Mouse (Mus musculus) bone marrow macrophage, adult 2 months (primary cell): Measurements from ENCODE around the gene P2rx5. TPM values are rescaled to one million over a fixed set of nuclear protein-coding genes. Genes with fewer than 3 reads are reported as not detected.

Source experiments
- H3K27ac ChIP-seq: 2 replicates; pipeline ENCODE4 v1.5.1; 2012; ENCODE audit warnings: low read depth, low read length; ENCODE audit not compliant: insufficient read depth
- H3K4me1 ChIP-seq: 2 replicates; pipeline ENCODE4 v1.6.1; 2012; ENCODE audit warnings: low read length; ENCODE audit not compliant: control insufficient read depth, insufficient read depth
- H3K4me3 ChIP-seq: 2 replicates; pipeline ENCODE4 v1.5.1; 2012; ENCODE audit warnings: mild to moderate bottlenecking, low read length, moderate library complexity; ENCODE audit not compliant: insufficient read depth
- CTCF ChIP-seq: IDR thresholded peaks from 2 replicates; pipeline ENCODE4 v1.5.1; 2012; ENCODE audit warnings: low read depth, mild to moderate bottlenecking, low read length, moderate library complexity
- POLR2A ChIP-seq: IDR thresholded peaks from 2 replicates; pipeline ENCODE4 v1.6.1; 2012; ENCODE audit warnings: mild to moderate bottlenecking, low read depth, low read length, borderline replicate concordance
- polyA plus RNA-seq: library from polyadenylated mRNA; stranded (reverse); fragments of >200 nt; gene quantifications from 2 replicates; pipeline ENCODE4 v1.2.4, GENCODE M21; 2012; ENCODE audit not compliant: missing spikeins, insufficient read depth, insufficient read length

Gene P2rx5
- polyA plus RNA-seq, result not detected in 2 replicates

DNA sequence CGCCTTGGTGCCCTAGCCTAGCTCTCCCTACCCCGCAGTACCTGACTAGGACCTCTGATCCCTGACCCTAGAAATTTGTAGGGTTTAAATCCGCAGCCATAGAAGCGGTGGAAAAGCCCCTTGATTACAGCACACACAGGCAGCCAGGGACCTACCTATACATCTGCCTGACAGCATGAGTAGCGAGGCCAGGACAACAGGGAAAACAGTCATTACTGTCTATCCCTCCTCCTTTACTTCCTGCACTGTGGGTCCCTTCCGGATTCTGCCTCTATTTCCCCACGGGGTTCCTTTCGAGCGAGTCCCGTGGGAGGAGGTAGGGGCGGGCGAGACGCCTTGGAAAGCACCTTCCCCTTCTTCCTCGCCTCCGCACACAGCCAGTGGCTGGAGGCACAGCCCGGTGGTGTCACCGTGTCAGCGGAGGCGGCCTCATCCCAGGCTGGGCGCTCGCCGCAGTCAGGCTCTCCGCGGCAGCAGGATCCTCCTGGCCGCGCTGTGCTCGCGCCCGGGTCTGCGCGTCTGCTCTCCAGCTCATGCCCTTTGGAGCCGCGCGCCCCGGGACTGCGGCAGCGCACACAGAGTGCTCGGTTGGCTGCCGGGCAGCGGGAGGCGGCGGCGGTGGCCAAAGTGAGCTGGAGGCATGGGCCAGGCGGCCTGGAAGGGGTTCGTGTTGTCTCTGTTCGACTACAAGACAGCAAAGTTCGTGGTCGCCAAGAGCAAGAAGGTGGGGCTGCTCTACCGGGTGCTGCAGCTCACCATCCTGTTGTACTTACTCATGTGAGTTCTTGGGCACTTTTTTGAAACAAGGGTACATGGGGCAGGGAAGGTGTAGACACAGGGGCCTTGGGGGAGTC, at the start of gene P2rx5:
TSS of gene P2rx5 (plus strand) at position 465 of the 854 bp plus-strand sequence.
- TF ChIP-seq CTCF, result no peak
- no peak for TF ChIP-seq POLR2A
- no peak within 1 kb of the TSS for H3K27ac ChIP-seq

DNA sequence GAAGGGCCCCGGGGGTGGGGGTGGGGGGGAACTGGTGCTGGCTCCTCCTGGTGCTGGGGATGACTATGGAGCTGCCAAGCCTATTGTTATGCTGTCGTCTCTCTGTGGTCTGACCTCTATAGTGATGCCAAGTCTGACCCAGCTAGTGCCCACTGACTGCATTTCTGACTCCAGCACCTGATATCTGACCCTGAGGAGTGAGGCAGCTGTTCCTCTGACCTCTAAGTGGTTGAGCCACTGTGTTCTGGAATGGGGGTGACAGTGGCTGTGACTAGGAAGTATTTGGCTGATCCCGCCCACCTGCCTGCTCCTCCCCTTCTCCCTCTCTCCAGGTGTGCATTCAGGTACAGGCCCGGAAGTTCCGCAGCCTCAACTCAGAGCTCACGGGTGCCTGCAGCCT, 48.8 kb upstream of the P2rx5 start:
- no peak overlapping the region for H3K27ac ChIP-seq
- TF ChIP-seq POLR2A (no peak), CTCF (no peak)
- no peak overlapping the region for H3K4me3 ChIP-seq
- H3K4me1 ChIP-seq, result peaks cover 10% of the 10 kb centered on the region

More for the DNA sequence above, at the start of gene P2rx5:
- peaks cover 15% of the 10 kb centered on the region for H3K4me1 ChIP-seq
- peak within 1 kb of the TSS; percentile 52 for H3K4me3 ChIP-seq

DNA sequence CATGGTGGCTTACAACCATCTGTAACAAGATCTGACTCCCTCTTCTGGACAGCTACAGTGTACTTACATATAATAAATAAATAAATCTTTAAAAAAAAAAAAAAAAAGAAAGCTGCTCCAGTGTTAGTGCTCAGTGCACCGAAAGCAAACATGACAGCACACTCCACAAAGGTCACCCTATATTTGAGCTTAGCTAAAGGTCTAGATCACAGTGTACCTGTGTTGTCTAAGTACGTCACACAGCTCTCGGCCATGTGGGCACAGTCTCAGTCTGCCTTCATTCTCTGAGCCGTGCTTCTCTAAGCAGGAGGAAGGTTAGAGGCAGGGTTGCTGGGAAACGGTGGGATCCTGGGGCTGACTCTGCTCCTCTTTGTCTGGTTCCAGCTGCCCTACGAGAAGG, 33.7 kb upstream of the P2rx5 start:
- no peak overlapping the region for H3K4me3 ChIP-seq
- TF ChIP-seq POLR2A, result no peak
- no peak for TF ChIP-seq CTCF
- H3K4me1 ChIP-seq, result peaks cover 27% of the 10 kb centered on the region
- no peak overlapping the region for H3K27ac ChIP-seq

DNA sequence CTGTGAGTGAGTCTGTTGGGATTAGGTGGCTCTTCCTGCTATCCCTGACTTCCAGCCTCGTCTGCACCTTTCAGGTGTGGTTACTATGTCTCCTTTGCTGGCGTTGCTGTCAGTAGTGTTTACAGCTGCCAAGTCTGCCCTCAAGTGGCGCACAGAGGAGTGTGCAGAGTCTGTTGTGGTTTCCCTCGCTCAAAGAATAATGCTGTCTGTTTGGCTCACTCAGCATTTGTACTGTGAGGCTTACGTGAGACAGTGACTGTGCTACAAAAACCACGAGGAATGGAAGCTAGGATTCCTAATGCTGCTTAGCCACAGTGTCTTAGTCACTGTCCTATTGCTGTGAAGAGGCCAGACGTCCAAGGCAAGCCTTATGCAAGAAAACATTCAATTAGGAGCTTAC, 29.2 kb upstream of the P2rx5 start:
- Histone ChIP-seq H3K4me3 (no peak overlapping the region), H3K27ac (no peak overlapping the region), H3K4me1 (peaks cover 46% of the 10 kb centered on the region)
- TF ChIP-seq CTCF, result no peak
- no peak for TF ChIP-seq POLR2A

DNA sequence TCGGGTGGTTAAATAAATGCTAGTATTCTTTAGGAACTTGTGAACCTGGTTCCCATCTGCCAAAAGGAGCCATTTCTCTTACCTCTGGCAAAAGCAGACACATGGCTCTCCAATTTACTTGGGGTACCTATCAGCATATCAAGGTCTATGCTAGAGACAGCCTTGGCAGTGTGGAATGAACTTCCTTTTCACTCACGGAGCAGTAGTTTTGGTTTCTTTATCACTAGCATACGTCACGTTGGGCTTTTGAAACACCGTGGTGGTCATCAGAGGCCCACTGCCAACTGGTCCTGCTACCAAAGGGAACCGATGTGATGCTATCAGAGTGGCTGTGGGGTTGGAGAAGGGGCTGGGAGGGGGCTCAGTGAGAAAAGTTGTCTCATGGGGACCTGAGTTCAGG, 27.2 kb upstream of the P2rx5 start:
- Histone ChIP-seq H3K4me3 (no peak overlapping the region), H3K4me1 (peaks cover 52% of the 10 kb centered on the region), H3K27ac (no peak overlapping the region)
- TF ChIP-seq CTCF (no peak), POLR2A (no peak)

DNA sequence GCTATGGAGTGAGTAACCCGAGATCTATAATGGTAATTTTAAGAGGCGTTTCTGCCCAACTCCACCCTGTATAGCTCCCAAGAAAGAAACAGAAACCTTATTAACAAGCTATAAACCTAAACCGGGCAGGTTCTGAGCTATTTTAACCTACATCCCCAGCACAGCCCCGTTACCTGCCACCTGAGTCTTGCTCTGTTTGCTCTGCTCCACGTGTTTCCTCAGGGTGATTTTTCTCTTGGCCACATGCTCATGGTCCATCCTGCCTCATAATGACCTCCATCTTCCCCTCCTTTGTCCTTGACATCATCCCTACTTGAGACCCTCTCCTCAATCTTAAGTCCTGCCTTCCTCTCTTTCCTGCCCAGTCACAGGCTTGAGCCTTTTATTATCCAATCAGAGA, 26.0 kb upstream of the P2rx5 start:
- Histone ChIP-seq H3K4me3 (no peak overlapping the region), H3K27ac (no peak overlapping the region), H3K4me1 (peaks cover 43% of the 10 kb centered on the region)
- TF ChIP-seq CTCF (no peak), POLR2A (no peak)

DNA sequence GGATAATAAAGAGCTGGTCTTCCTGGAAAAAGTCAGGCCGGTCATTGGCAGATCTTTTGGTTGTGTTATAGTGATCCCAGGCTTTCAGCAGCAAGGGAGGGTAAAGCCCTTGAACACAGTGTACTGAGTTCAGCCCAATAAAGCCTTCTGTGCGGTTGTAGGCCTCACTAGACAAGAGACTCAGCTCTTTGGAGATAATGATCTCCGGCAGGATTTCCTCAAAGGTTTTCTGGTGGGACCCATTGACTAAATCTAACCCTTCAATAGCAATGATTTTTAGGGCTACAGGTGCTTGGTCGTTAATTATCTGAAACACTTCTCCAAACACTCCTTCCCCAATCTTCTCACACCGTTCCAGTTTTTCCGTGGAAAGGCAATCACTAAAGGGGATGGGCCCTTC, 23.6 kb upstream of the P2rx5 start:
- no peak overlapping the region for H3K27ac ChIP-seq
- peaks cover 24% of the 10 kb centered on the region for H3K4me1 ChIP-seq
- peak overlapping the region; percentile 92 for H3K4me3 ChIP-seq
- TF ChIP-seq CTCF (no peak), POLR2A (no peak)

DNA sequence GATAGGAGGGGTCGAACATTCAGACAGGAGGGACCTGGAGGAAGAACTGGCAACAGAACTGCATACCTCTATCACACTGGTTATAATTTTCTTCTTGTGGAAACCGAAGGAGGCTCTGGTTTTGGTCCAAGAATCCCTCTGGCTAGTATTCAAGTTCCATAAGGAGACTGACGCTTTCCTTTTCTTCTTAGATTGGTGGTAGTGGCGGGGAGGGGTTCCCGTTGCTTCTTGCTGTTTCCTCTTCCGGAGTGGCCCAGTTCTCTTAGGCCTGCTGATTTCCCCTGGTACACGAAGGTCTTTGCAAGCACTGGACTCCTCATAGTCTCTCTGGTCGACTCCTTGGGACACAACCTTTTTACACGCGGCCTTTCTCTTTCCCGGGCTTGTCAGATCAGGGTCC, 23.1 kb upstream of the P2rx5 start:
- Histone ChIP-seq H3K27ac (peak overlapping the region; percentile 27), H3K4me3 (peak overlapping the region; percentile 92), H3K4me1 (peaks cover 23% of the 10 kb centered on the region)
- no peak for TF ChIP-seq CTCF
- no peak for TF ChIP-seq POLR2A

DNA sequence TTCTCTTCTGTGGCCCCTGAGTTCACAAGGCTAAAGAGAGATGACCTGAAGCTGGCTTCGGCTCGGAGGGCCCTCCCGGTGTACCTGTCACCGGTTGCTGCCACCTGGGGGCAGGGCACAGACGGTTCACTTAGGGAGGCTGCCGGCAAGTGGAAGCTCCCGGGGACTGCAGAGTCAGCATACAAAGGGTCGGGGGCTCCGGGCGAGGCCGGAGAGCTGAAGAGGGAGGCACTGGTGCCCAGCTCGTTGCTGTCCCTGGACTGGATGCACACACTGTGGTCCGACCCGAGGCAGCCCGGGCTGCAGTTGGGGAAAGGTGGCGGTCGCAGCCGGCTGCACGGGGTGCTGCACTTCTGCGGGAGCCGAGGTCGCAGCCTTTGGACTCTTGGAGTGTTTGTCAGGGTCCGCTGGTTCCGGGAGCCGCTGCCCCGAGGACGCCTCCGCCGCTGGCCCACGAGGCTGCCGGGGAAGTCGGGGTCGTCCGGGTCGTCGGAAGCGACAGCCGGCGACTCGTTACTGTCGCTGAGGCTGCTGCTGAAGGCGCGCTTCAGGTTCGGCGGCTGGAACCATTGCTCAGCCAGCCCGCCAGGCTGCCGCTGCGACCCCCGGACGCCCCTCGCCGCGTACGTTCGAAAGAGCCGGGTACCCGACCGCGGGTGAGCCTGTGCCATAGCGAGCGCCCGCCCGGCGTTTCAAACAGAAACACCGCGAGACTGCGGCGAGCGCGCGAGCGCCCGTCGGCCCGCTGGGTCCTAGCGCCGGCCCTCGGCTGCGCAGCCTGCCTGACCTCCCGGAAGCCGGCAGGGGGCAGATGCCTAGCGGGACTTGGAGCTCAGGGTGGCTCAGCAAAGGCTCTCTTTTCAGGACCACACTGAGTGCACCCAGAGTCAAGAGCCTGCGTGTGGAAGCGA, 22.4 kb upstream of the P2rx5 start, which contains the start of gene Haspin:
TSS of gene Haspin (minus strand) at position 704 of the 911 bp plus-strand sequence.
- TF ChIP-seq CTCF (peak; percentile 56; the same call in 1 of the 2 replicates), POLR2A (no peak)
- peak within 1 kb of the TSS; percentile 92 for H3K4me3 ChIP-seq
- peak within 1 kb of the TSS; percentile 27 for H3K27ac ChIP-seq
- H3K4me1 ChIP-seq, result peaks cover 23% of the 10 kb centered on the region

DNA sequence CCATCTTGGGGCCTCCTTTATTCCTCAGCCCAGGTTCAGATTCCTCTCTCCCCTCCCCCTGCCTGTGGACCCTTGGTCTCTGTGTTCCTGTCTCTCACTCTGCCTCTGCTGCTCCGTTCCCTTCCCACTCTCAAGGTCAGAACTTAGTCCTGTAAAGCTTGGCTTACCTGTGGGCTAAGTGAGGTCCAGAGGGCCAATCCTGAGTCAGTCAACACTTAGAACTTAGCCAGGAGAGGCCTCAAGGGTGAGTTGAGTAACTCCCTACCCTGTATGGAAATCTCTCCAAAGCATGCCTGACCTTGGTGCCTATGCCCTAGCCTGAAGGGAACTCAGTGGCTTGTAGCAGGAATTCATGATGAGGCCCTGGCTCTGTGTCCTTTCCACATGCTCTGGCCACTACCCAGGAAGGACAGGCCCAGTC, 15.9 kb upstream of the P2rx5 start:
- Histone ChIP-seq H3K4me1 (no peaks in the 10 kb centered on the region), H3K27ac (no peak overlapping the region), H3K4me3 (no peak overlapping the region)
- TF ChIP-seq CTCF (no peak), POLR2A (no peak)
